Mouse (Mus musculus) liver, adult 2 months (tissue): ENCODE measurements around the gene Rubcnl. TPM values are rescaled to one million over a fixed set of nuclear protein-coding genes. Genes with fewer than 3 reads are reported as not detected.

Experiments used
- DNase-seq: peaks from one replicate; pipeline ENCODE4 v3.0.0-alpha.2; 2011; ENCODE audit warnings: low read depth, low spot score; ENCODE audit errors: extremely low read depth
- H3K27ac ChIP-seq: fragments of 200-500 bp; replicated peaks from 2 replicates; pipeline ENCODE4 v1.5.1; 2012; ENCODE audit warnings: low read depth, mild to moderate bottlenecking, control low read depth, inconsistent platforms, low read length; ENCODE audit not compliant: insufficient read depth
- H3K27me3 ChIP-seq: fragments of 200-500 bp; 2 replicates; pipeline ENCODE4 v1.6.1; 2012; ENCODE audit warnings: mild to moderate bottlenecking, moderate library complexity, low read length, inconsistent platforms; ENCODE audit not compliant: control insufficient read depth, insufficient read depth
- H3K36me3 ChIP-seq: fragments of 200-500 bp; 2 replicates; pipeline ENCODE4 v1.6.1; 2012; ENCODE audit warnings: low read length, inconsistent platforms; ENCODE audit not compliant: control insufficient read depth, insufficient read depth
- H3K4me1 ChIP-seq: fragments of 200-500 bp; 2 replicates; pipeline ENCODE4 v1.6.1; 2011; ENCODE audit warnings: low read length; ENCODE audit not compliant: control insufficient read depth, insufficient read depth
- H3K4me3 ChIP-seq: fragments of 200-500 bp; 2 replicates; pipeline ENCODE4 v1.5.1; 2011; ENCODE audit warnings: low read depth, mild to moderate bottlenecking, control low read depth, low read length, moderate library complexity; ENCODE audit not compliant: insufficient read depth
- H3K79me2 ChIP-seq: fragments of 200-500 bp; 2 replicates; pipeline ENCODE4 v1.6.1; 2012; ENCODE audit warnings: inconsistent platforms, mild to moderate bottlenecking, low read length, moderate library complexity; ENCODE audit not compliant: control insufficient read depth, insufficient read depth
- H3K9ac ChIP-seq: fragments of 200-500 bp; 2 replicates; pipeline ENCODE4 v1.6.1; 2012; ENCODE audit warnings: low read depth, mild to moderate bottlenecking, control low read depth, inconsistent platforms, low read length
- CTCF ChIP-seq: fragments of 200-500 bp; IDR thresholded peaks from 2 replicates; pipeline ENCODE4 v1.5.1; 2011; ENCODE audit warnings: low read depth, low read length, control low read depth
- POLR2A ChIP-seq: fragments of 200-500 bp; IDR thresholded peaks from 2 replicates; pipeline ENCODE4 v1.6.1; 2011; ENCODE audit warnings: low read length, control low read depth; ENCODE audit not compliant: insufficient read depth; ENCODE audit errors: extremely low read depth
- WGBS: fragments of 180-500 bp; shearing (Covaris S2); methylation state at CpG from one replicate; pipeline ENCODE4 v1.1.7; 2018; 5-methylcytosine and 5-hydroxymethylcytosine counted together
- polyA plus RNA-seq: library from polyadenylated mRNA; depleted of rRNA; stranded (reverse); fragments of >200 nt; gene quantifications from 2 replicates; pipeline ENCODE4 v1.2.3, GENCODE M21; 2012; rRNA removed
- total RNA-seq: library from RNA; depleted of rRNA; stranded (reverse); fragments of >200 nt; gene quantifications from 2 replicates; pipeline ENCODE4 v1.2.3, GENCODE M21; 2014; rRNA removed

Gene Rubcnl
- total RNA-seq (0.54 and 1.1 TPM in 2 replicates), polyA plus RNA-seq (0.15 and 0.21 TPM in 2 replicates)

- Histone ChIP-seq H3K4me1 (0 out of 2 replicates have a peak, but pooled peaks cover 2% of the 10 kb centered on the region), H3K27me3 (no peaks in the 10 kb centered on the region), H3K36me3 (no peaks in the 10 kb centered on the region), H3K27ac (no peak within 1 kb of the TSS; the same call in 1 of the 2 replicates), H3K4me3 (peak within 1 kb of the TSS; percentile 56), H3K79me2 (no peaks in the 10 kb centered on the region), H3K9ac (peak within 1 kb of the TSS; percentile 36)
- TF ChIP-seq POLR2A (no peak), CTCF (peak; percentile 95)
- 1% methylated on average over 49 of the region's 49 CpGs for WGBS
- DNase-seq, result peak; percentile 71
Measured at GRCm38 (mm10) chr14:75015856-75016714, at the start of gene Rubcnl. Rubcnl (plus strand) TSS chr14:75016027.

DNA sequence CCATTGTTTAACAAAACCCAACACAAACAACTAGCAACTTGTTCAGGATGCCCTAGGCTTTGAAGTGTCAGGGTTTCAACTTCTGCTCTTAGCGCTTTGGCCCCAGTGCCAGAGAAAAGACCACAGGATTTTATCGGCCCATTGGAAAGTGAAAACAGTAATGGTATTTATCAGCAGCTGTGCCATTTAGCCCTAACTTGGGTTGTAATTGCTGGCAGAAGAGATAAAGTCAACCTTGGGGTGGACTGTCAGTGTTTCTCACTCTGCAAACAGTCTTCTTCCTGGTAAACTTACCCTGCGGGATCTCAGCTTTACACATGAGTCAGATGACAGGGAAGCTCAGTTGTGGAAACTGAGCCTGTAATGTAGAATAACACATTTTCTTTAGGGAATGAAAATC lies 43.6 kb upstream of the Rubcnl start:
- no peak for DNase-seq
- Histone ChIP-seq H3K4me1 (peaks cover 3% of the 10 kb centered on the region; the same call in 1 of the 2 replicates), H3K79me2 (no peaks in the 10 kb centered on the region), H3K36me3 (no peaks in the 10 kb centered on the region), H3K27ac (no peak overlapping the region), H3K9ac (no peak overlapping the region), H3K4me3 (no peak overlapping the region), H3K27me3 (no peaks in the 10 kb centered on the region)
- 15% methylated on average over 3 of the region's 3 CpGs for WGBS
- TF ChIP-seq POLR2A (no peak), CTCF (no peak)

GRCm38 (mm10) chr14:74972687-74973086 lies 43.1 kb upstream of the Rubcnl start:
- H3K9ac ChIP-seq, result no peak overlapping the region
- TF ChIP-seq CTCF, result no peak
- no peak for TF ChIP-seq POLR2A
- H3K4me3 ChIP-seq, result no peak overlapping the region
- H3K27ac ChIP-seq, result no peak overlapping the region
- DNase-seq, result no peak
- H3K27me3 ChIP-seq, result no peaks in the 10 kb centered on the region
- no peaks in the 10 kb centered on the region for H3K79me2 ChIP-seq
- H3K36me3 ChIP-seq, result no peaks in the 10 kb centered on the region
- 84% methylated on average over 5 of the region's 5 CpGs for WGBS
- H3K4me1 ChIP-seq, result peaks cover 3% of the 10 kb centered on the region; the same call in 1 of the 2 replicates

DNA sequence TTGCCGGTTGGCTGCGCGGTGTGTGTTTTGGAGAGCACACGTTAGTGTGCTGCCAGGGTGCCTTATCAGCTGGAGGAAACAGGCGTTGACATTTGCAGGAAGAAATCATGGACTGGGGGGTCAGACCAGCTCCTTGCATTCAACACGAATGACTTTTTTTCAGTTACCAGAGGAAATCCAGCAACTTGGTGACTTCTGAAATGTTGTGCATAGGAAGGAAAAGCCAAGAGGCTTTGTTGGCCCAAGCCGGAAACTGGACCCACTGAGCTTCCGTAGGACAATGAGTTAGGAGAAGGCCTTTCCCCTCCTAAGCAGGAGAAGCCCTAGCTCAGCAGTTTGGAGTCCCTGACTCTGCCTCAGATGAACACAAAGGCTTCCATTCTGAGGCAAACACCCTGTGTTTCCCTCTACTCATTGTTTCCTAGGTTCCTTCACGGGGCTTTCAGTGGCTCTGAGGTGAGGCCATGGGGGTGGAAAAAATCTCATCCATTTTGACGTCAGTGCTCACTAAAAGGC lies 41.6 kb upstream of the Rubcnl start:
- Histone ChIP-seq H3K27ac (no peak overlapping the region), H3K27me3 (no peaks in the 10 kb centered on the region), H3K4me3 (no peak overlapping the region), H3K36me3 (no peaks in the 10 kb centered on the region), H3K79me2 (no peaks in the 10 kb centered on the region), H3K4me1 (peaks cover 3% of the 10 kb centered on the region; the same call in 1 of the 2 replicates), H3K9ac (no peak overlapping the region)
- WGBS, result 70% methylated on average over 10 of the region's 10 CpGs
- DNase-seq, result peak; percentile 26
- no peak for TF ChIP-seq CTCF
- no peak for TF ChIP-seq POLR2A

GRCm38 (mm10) chr14:74976972-74977371 lies 38.9 kb upstream of the Rubcnl start:
- Histone ChIP-seq H3K79me2 (no peaks in the 10 kb centered on the region), H3K4me1 (peaks cover 3% of the 10 kb centered on the region; the same call in 1 of the 2 replicates), H3K27me3 (no peaks in the 10 kb centered on the region), H3K9ac (no peak overlapping the region), H3K4me3 (no peak overlapping the region), H3K36me3 (no peaks in the 10 kb centered on the region), H3K27ac (no peak overlapping the region)
- DNase-seq, result no peak
- WGBS, result 66% methylated on average over 6 of the region's 6 CpGs
- no peak for TF ChIP-seq CTCF
- no peak for TF ChIP-seq POLR2A
